Mouse (Mus musculus): ENCODE measurements around the gene Zfp944. TPM values are rescaled to one million over a fixed set of nuclear protein-coding genes. Genes with fewer than 3 reads are reported as not detected.
"Not testable (repeated sequence)": the region's sequence is repeated elsewhere in the genome, so short reads cannot be mapped to it uniquely, and the experiment has no call there.

The Zfp944 gene
- 10 to 100 TPM; 10.3 to 11.0 TPM for total RNA-seq (2021)
- long read RNA-seq, experiment 1, partial matches to known transcripts = 2 of 20 reads
- long read RNA-seq, experiment 1, other reads (novel, unspliced or antisense) = 14 of 20 reads
- long read RNA-seq, experiment 2, partial matches to known transcripts = 2 of 23 reads
- long read RNA-seq, experiment 2, other reads (novel, unspliced or antisense) = 17 of 23 reads

GRCm38 (mm10) chr17:22361101-22361781 lies at the start of gene Zfp944, which contains the start of gene Zfp758:
Zfp944 (minus strand) TSS chr17:22361400.
Zfp758 (plus strand) TSS chr17:22361453.
- peak; percentile 28 to 63 for DNase-seq (ENCODE audit: low spot score in 2 of 2)

- DNase-seq (ENCODE audit: low spot score in 2 of 2) = no peak
These were observed 49.6 kb upstream of the Zfp944 start for GRCm38 (mm10) chr17:22410756-22411155.

- no peak for DNase-seq (ENCODE audit: low spot score in 2 of 2)
These were observed 2.7 kb upstream of the Zfp944 start for GRCm38 (mm10) chr17:22363895-22364294.

- no peak for DNase-seq (ENCODE audit: low spot score in 2 of 2)
These were observed 628 bp downstream of the Zfp944 start for GRCm38 (mm10) chr17:22360572-22360971.

GRCm38 (mm10) chr17:22352794-22353193 lies 8.4 kb downstream of the Zfp944 start:
- peak in 1 of 2 experiments; percentile 33 for DNase-seq (ENCODE audit: low spot score in 2 of 2)

- DNase-seq (ENCODE audit: low spot score in 2 of 2) = not testable (repeated sequence)
These were observed 46.0 kb downstream of the Zfp944 start for GRCm38 (mm10) chr17:22315247-22315646.

- DNase-seq (ENCODE audit: low spot score in 2 of 2) = peak; percentile 90 to 97
These were observed 46.4 kb downstream of the Zfp944 start, which contains the start of gene CT030661.1 for GRCm38 (mm10) chr17:22314730-22315226. CT030661.1 (minus strand) TSS chr17:22314837.

GRCm38 (mm10) chr17:22314219-22314618 lies 47.0 kb downstream of the Zfp944 start:
- peak; percentile 3 to 5 for DNase-seq (ENCODE audit: low spot score in 2 of 2)

Other genes starting within 250 kb of the Zfp944 start
- under 1 TPM; 0.21 to 0.90 TPM for gene Zfp947, start 195.2 kb downstream of the Zfp944 start, total RNA-seq (2021)
- gene Zfp994, start 135.8 kb downstream of the Zfp944 start, total RNA-seq (2021) = 1 to 10 TPM; 5.0 TPM
- gene CT030661.1, start 46.6 kb downstream of the Zfp944 start, total RNA-seq (2021) = 10 to 100 TPM; 10.8 to 11.8 TPM
- 10 to 100 TPM; 10.5 to 11.2 TPM for gene Zfp758, start 53 bp upstream of the Zfp944 start, total RNA-seq (2021)
- 10 to 100 TPM in 1 of 2 experiments, 1 to 10 TPM in 1; 9.9 to 11.4 TPM for gene Zfp946, start 62.8 kb upstream of the Zfp944 start, total RNA-seq (2021)
- gene Vmn2r111, start 212.1 kb upstream of the Zfp944 start, total RNA-seq (2021) = not detected
- gene Vmn2r112, start 239.6 kb upstream of the Zfp944 start, total RNA-seq (2021) = not detected

Measured in layer of hippocampus, postnatal 14 days (tissue).